Mouse (Mus musculus) heart, embryonic 10.5 days (tissue): ENCODE data around the gene Camta1. TPM values are rescaled to one million over a fixed set of nuclear protein-coding genes. Genes with fewer than 3 reads are reported as not detected.

ENCODE experiments used
- DNase-seq: peaks from one replicate; pipeline ENCODE4 v3.0.0-alpha.2; 2017; ENCODE audit warnings: low spot score
- H3K27ac ChIP-seq: fragments of 300-500 bp; sonication (generic); 2 replicates; pipeline ENCODE4 v1.5.1; 2016; ENCODE audit warnings: mild to moderate bottlenecking
- H3K27me3 ChIP-seq: fragments of 300-500 bp; sonication (generic); 2 replicates; pipeline ENCODE4 v1.6.1; 2016; ENCODE audit warnings: mild to moderate bottlenecking; ENCODE audit not compliant: poor library complexity, insufficient read depth, severe bottlenecking
- H3K36me3 ChIP-seq: fragments of 300-500 bp; sonication (generic); 2 replicates; pipeline ENCODE4 v1.6.1; 2016; ENCODE audit warnings: mild to moderate bottlenecking, moderate library complexity
- H3K4me1 ChIP-seq: fragments of 300-500 bp; sonication (generic); 2 replicates; pipeline ENCODE4 v1.6.1; 2016; ENCODE audit warnings: mild to moderate bottlenecking
- H3K4me3 ChIP-seq: fragments of 300-500 bp; sonication (generic); 2 replicates; pipeline ENCODE4 v1.5.1; 2016; ENCODE audit warnings: mild to moderate bottlenecking, moderate library complexity
- H3K9me3 ChIP-seq: fragments of 300-500 bp; sonication (generic); 2 replicates; pipeline ENCODE4 v1.6.1; 2016; ENCODE audit warnings: mild to moderate bottlenecking, moderate library complexity
- WGBS: fragments of 180-500 bp; shearing (Covaris S2); methylation state at CpG from one replicate; pipeline ENCODE4 v1.1.7; 2016; 5-methylcytosine and 5-hydroxymethylcytosine counted together
- polyA plus RNA-seq: library from polyadenylated mRNA; unstranded; fragments of >200 nt; fragmentation: Nextera tagmentation; extraction: Ambion mirVana; gene quantifications from 2 replicates; pipeline ENCODE4 v1.2.1, GENCODE M21; 2016

The Camta1 gene
- polyA plus RNA-seq, 1 experiment from 2014 or later = 115 TPM

GRCm38 (mm10) chr4:151842591-151842990, 19.1 kb downstream of the Camta1 start:
- Histone ChIP-seq H3K27ac (no peak overlapping the region), H3K4me1 (peaks cover 44% of the 10 kb centered on the region), H3K27me3 (no peaks in the 10 kb centered on the region), H3K36me3 (no peaks in the 10 kb centered on the region), H3K4me3 (no peak overlapping the region), H3K9me3 (no peaks in the 10 kb centered on the region)
- 75% methylated on average over 2 of the region's 2 CpGs for WGBS
- no peak for DNase-seq

GRCm38 (mm10) chr4:151838518-151838917, 23.2 kb downstream of the Camta1 start:
- H3K27me3 ChIP-seq = no peaks in the 10 kb centered on the region
- no peak overlapping the region for H3K27ac ChIP-seq
- no peaks in the 10 kb centered on the region for H3K9me3 ChIP-seq
- H3K36me3 ChIP-seq = 0 out of 2 replicates have a peak, but pooled peaks cover 4% of the 10 kb centered on the region
- H3K4me3 ChIP-seq = no peak overlapping the region
- 64% methylated on average over 2 of the region's 2 CpGs for WGBS
- peaks cover 32% of the 10 kb centered on the region for H3K4me1 ChIP-seq
- no peak for DNase-seq

- H3K27ac ChIP-seq = no peak overlapping the region
- H3K27me3 ChIP-seq = no peaks in the 10 kb centered on the region
- no peaks in the 10 kb centered on the region for H3K9me3 ChIP-seq
- peaks cover 19% of the 10 kb centered on the region; the same call in 1 of the 2 replicates for H3K4me1 ChIP-seq
- H3K36me3 ChIP-seq = 0 out of 2 replicates have a peak, but pooled peaks cover 4% of the 10 kb centered on the region
- WGBS = 90% methylated on average over 3 of the region's 3 CpGs
- DNase-seq = no peak
- H3K4me3 ChIP-seq = no peak overlapping the region
Measured at GRCm38 (mm10) chr4:151835860-151836259, 25.8 kb downstream of the Camta1 start.

- no peaks in the 10 kb centered on the region for H3K9me3 ChIP-seq
- 0 out of 2 replicates have a peak, but pooled peaks cover 4% of the 10 kb centered on the region for H3K36me3 ChIP-seq
- H3K27me3 ChIP-seq = no peaks in the 10 kb centered on the region
- H3K4me1 ChIP-seq = 0 out of 2 replicates have a peak, but pooled peaks cover 15% of the 10 kb centered on the region
- no peak for DNase-seq
- no peak overlapping the region for H3K4me3 ChIP-seq
- no peak overlapping the region for H3K27ac ChIP-seq
- 93% methylated on average over 10 of the region's 10 CpGs for WGBS
Measured at GRCm38 (mm10) chr4:151834536-151834935, 27.1 kb downstream of the Camta1 start.

GRCm38 (mm10) chr4:151833940-151834449, 27.7 kb downstream of the Camta1 start:
- no peaks in the 10 kb centered on the region for H3K27me3 ChIP-seq
- DNase-seq = no peak
- H3K4me3 ChIP-seq = no peak overlapping the region
- 0 out of 2 replicates have a peak, but pooled peaks cover 13% of the 10 kb centered on the region for H3K4me1 ChIP-seq
- H3K9me3 ChIP-seq = no peaks in the 10 kb centered on the region
- 84% methylated on average over 7 of the region's 7 CpGs for WGBS
- no peak overlapping the region for H3K27ac ChIP-seq
- H3K36me3 ChIP-seq = 0 out of 2 replicates have a peak, but pooled peaks cover 8% of the 10 kb centered on the region

- no peak overlapping the region for H3K27ac ChIP-seq
- no peak overlapping the region for H3K4me3 ChIP-seq
- 94% methylated on average over 3 of the region's 3 CpGs for WGBS
- DNase-seq = no peak
- no peaks in the 10 kb centered on the region for H3K27me3 ChIP-seq
- no peaks in the 10 kb centered on the region for H3K9me3 ChIP-seq
- H3K36me3 ChIP-seq = peaks cover 4% of the 10 kb centered on the region; the same call in 1 of the 2 replicates
- H3K4me1 ChIP-seq = 0 out of 2 replicates have a peak, but pooled peaks cover 4% of the 10 kb centered on the region
Measured at GRCm38 (mm10) chr4:151827840-151828239, 33.8 kb downstream of the Camta1 start.

- Histone ChIP-seq H3K27me3 (no peaks in the 10 kb centered on the region), H3K27ac (no peak overlapping the region), H3K9me3 (no peaks in the 10 kb centered on the region), H3K36me3 (peaks cover 4% of the 10 kb centered on the region; the same call in 1 of the 2 replicates), H3K4me1 (0 out of 2 replicates have a peak, but pooled peaks cover 4% of the 10 kb centered on the region), H3K4me3 (no peak overlapping the region)
- no peak for DNase-seq
Measured at GRCm38 (mm10) chr4:151827356-151827755, 34.3 kb downstream of the Camta1 start.

GRCm38 (mm10) chr4:151823963-151824362, 37.7 kb downstream of the Camta1 start:
- no peak overlapping the region for H3K4me3 ChIP-seq
- no peak for DNase-seq
- no peaks in the 10 kb centered on the region for H3K9me3 ChIP-seq
- H3K4me1 ChIP-seq = peaks cover 18% of the 10 kb centered on the region
- no peaks in the 10 kb centered on the region for H3K27me3 ChIP-seq
- peaks cover 3% of the 10 kb centered on the region; the same call in 1 of the 2 replicates for H3K36me3 ChIP-seq
- 55% methylated on average over 3 of the region's 3 CpGs for WGBS
- H3K27ac ChIP-seq = no peak overlapping the region

- 62% methylated on average over 2 of the region's 2 CpGs for WGBS
- no peaks in the 10 kb centered on the region for H3K9me3 ChIP-seq
Measured at GRCm38 (mm10) chr4:151822986-151823385, 38.7 kb downstream of the Camta1 start.

GRCm38 (mm10) chr4:151817981-151818766, 43.5 kb downstream of the Camta1 start:
- H3K27ac ChIP-seq = no peak overlapping the region
- H3K4me1 ChIP-seq = peaks cover 41% of the 10 kb centered on the region
- H3K9me3 ChIP-seq = no peaks in the 10 kb centered on the region
- peaks cover 3% of the 10 kb centered on the region; the same call in 1 of the 2 replicates for H3K36me3 ChIP-seq
- no peak for DNase-seq
- 41% methylated on average over 3 of the region's 3 CpGs for WGBS
- no peaks in the 10 kb centered on the region for H3K27me3 ChIP-seq
- H3K4me3 ChIP-seq = no peak overlapping the region

More at GRCm38 (mm10) chr4:151822986-151823385, 38.7 kb downstream of the Camta1 start:
- Histone ChIP-seq H3K27me3 (no peaks in the 10 kb centered on the region), H3K4me3 (no peak overlapping the region), H3K4me1 (peaks cover 27% of the 10 kb centered on the region), H3K27ac (no peak overlapping the region), H3K36me3 (peaks cover 3% of the 10 kb centered on the region; the same call in 1 of the 2 replicates)
- no peak for DNase-seq

- H3K4me3 ChIP-seq = no peak overlapping the region
- no peak for DNase-seq
- H3K27ac ChIP-seq = no peak overlapping the region
- no peaks in the 10 kb centered on the region for H3K36me3 ChIP-seq
- WGBS = 93% methylated on average over 4 of the region's 4 CpGs
- H3K9me3 ChIP-seq = no peaks in the 10 kb centered on the region
- no peaks in the 10 kb centered on the region for H3K27me3 ChIP-seq
- peaks cover 25% of the 10 kb centered on the region for H3K4me1 ChIP-seq
Measured at GRCm38 (mm10) chr4:151813711-151814110, 48.0 kb downstream of the Camta1 start.

- WGBS = 83% methylated on average over 4 of the region's 4 CpGs
- no peaks in the 10 kb centered on the region for H3K36me3 ChIP-seq
- H3K27me3 ChIP-seq = no peaks in the 10 kb centered on the region
- H3K4me3 ChIP-seq = no peak overlapping the region
- H3K27ac ChIP-seq = no peak overlapping the region
- H3K4me1 ChIP-seq = peaks cover 22% of the 10 kb centered on the region; the same call in 1 of the 2 replicates
- no peaks in the 10 kb centered on the region for H3K9me3 ChIP-seq
- DNase-seq = no peak
Measured at GRCm38 (mm10) chr4:151805685-151806084, 56.0 kb downstream of the Camta1 start.

- Histone ChIP-seq H3K4me3 (no peak overlapping the region), H3K27ac (no peak overlapping the region), H3K36me3 (no peaks in the 10 kb centered on the region), H3K4me1 (peaks cover 22% of the 10 kb centered on the region; the same call in 1 of the 2 replicates), H3K27me3 (no peaks in the 10 kb centered on the region), H3K9me3 (no peaks in the 10 kb centered on the region)
- WGBS = 90% methylated on average over 6 of the region's 6 CpGs
- no peak for DNase-seq
Measured at GRCm38 (mm10) chr4:151805046-151805445, 56.6 kb downstream of the Camta1 start.
